In genomic region chr12:79514680-79515079, GRCm38 (mm10) we compare ENCODE assay signal across 18 mouse cellular contexts.
DNase-seq lines count a peak whose midpoint lies in the region; ATAC-seq and TF ChIP-seq lines count a peak whose summit lies in the region.
"Had no signal": no experiment of that assay in that cellular context is flagged by ENCODE, and none has a peak within 500 bp of the region (broad histone marks: within the 10 kb centered on the region; RNA-seq: fewer than 3 reads in every experiment).

No protein-coding gene starts in this region.

- no peak for ATAC-seq in heart, embryonic 13.5 days (ENCODE audit: extremely low read depth, insufficient number of reproducible peaks, low FRiP score, low TSS enrichment)
- ATAC-seq in lung, embryonic 14.5 days (ENCODE audit: insufficient read depth) = no peak
- no peak for ATAC-seq in stomach, embryonic 16.5 days (ENCODE audit: insufficient read depth, low FRiP score)
- no peak for ATAC-seq in forebrain, embryonic 13.5 days
- ATAC-seq: midbrain, embryonic 15.5 days had no signal

- no peak for DNase-seq in heart, adult 2 months
- DNase-seq in lung, embryonic 14.5 days = no peak
- DNase-seq in lung, adult 2 months = no peak
- peak; percentile 88 for DNase-seq in fibroblast of lung, adult 2 months (ENCODE audit: low read depth)
- no peak for DNase-seq in spleen, postnatal 14 days (ENCODE audit: low spot score in 2 of 2)
- DNase-seq: cerebellum, adult 9-10 months; gastrocnemius, postnatal 36 days; heart, postnatal 14 days; thymus, postnatal 4 days had no signal

- H3K4me1 ChIP-seq in heart, embryonic 13.5 days = peaks cover 22% of the 10 kb centered on the region
- H3K4me1 ChIP-seq in heart, adult 2 months (ENCODE audit: control insufficient read depth, insufficient read depth, low read length) = peaks cover 4% of the 10 kb centered on the region
- H3K4me1 ChIP-seq in lung, embryonic 14.5 days (ENCODE audit: insufficient read depth) = peaks cover 21% of the 10 kb centered on the region
- peaks cover 9% of the 10 kb centered on the region for H3K4me1 ChIP-seq in lung, adult 2 months (ENCODE audit: control insufficient read depth, insufficient read depth, low read length)
- H3K4me1 ChIP-seq in stomach, embryonic 16.5 days (ENCODE audit: control insufficient read depth, insufficient read depth, low read length) = peaks cover 17% of the 10 kb centered on the region
- peaks cover 22% of the 10 kb centered on the region for H3K4me1 ChIP-seq in forebrain, embryonic 13.5 days

- H3K4me3 ChIP-seq in heart, embryonic 13.5 days = no peak overlapping the region
- no peak overlapping the region for H3K4me3 ChIP-seq in heart, adult 2 months
- no peak overlapping the region for H3K4me3 ChIP-seq in lung, embryonic 14.5 days (ENCODE audit: low read depth, low read length)
- no peak overlapping the region for H3K4me3 ChIP-seq in lung, adult 2 months (replicated peaks; ENCODE audit: extremely low read depth, low read depth, low read length)
- H3K4me3 ChIP-seq in stomach, embryonic 16.5 days (replicated peaks; ENCODE audit: low read length) = no peak overlapping the region
- H3K4me3 ChIP-seq in forebrain, embryonic 13.5 days = no peak overlapping the region
- H3K4me3 ChIP-seq: embryonic facial prominence, embryonic 13.5 days; forebrain, embryonic 12.5 days; heart, embryonic 10.5 days; hindbrain, embryonic 13.5 days; midbrain, embryonic 15.5 days had no signal

- no peak overlapping the region for H3K9ac ChIP-seq in heart, embryonic 13.5 days
- H3K9ac ChIP-seq in heart, adult 2 months (ENCODE audit: low read depth, low read length) = no peak overlapping the region
- H3K9ac ChIP-seq in lung, embryonic 14.5 days = no peak overlapping the region
- no peak overlapping the region for H3K9ac ChIP-seq in stomach, embryonic 16.5 days (ENCODE audit: low read length)
- H3K9ac ChIP-seq in forebrain, embryonic 13.5 days = no peak overlapping the region
- H3K9ac ChIP-seq: embryonic facial prominence, embryonic 13.5 days; forebrain, embryonic 12.5 days; hindbrain, embryonic 13.5 days; midbrain, embryonic 15.5 days had no signal

- no peaks in the 10 kb centered on the region for H3K27me3 ChIP-seq in heart, embryonic 13.5 days (replicated peaks)
- H3K27me3 ChIP-seq in heart, adult 2 months (ENCODE audit: control insufficient read depth, insufficient read depth, low read length) = no peaks in the 10 kb centered on the region
- no peaks in the 10 kb centered on the region for H3K27me3 ChIP-seq in lung, embryonic 14.5 days (ENCODE audit: insufficient read depth, low read length)
- H3K27me3 ChIP-seq in stomach, embryonic 16.5 days (ENCODE audit: control insufficient read depth, insufficient read depth, low read length) = no peaks in the 10 kb centered on the region
- no peaks in the 10 kb centered on the region for H3K27me3 ChIP-seq in forebrain, embryonic 13.5 days
- H3K27me3 ChIP-seq: embryonic facial prominence, embryonic 13.5 days; forebrain, embryonic 12.5 days; hindbrain, embryonic 13.5 days; midbrain, embryonic 15.5 days had no signal

- 90% methylated on average over 3 of the region's 3 CpGs for WGBS in heart, embryonic 13.5 days
- WGBS in heart, adult 2 months = 83% methylated on average over 3 of the region's 3 CpGs
- WGBS in lung, embryonic 14.5 days = 89% methylated on average over 3 of the region's 3 CpGs
- WGBS in lung, adult 2 months = 66% methylated on average over 3 of the region's 3 CpGs
- WGBS in stomach, embryonic 16.5 days = 94% methylated on average over 3 of the region's 3 CpGs
- 96% methylated on average over 3 of the region's 3 CpGs for WGBS in forebrain, embryonic 13.5 days

- H3K36me3 ChIP-seq in heart, embryonic 13.5 days = no peaks in the 10 kb centered on the region
- H3K36me3 ChIP-seq in heart, adult 2 months (ENCODE audit: control insufficient read depth, insufficient read depth, low read length) = no peaks in the 10 kb centered on the region
- no peaks in the 10 kb centered on the region for H3K36me3 ChIP-seq in lung, embryonic 14.5 days (ENCODE audit: insufficient read depth)
- H3K36me3 ChIP-seq in stomach, embryonic 16.5 days (ENCODE audit: control insufficient read depth, insufficient read depth, low read length) = no peaks in the 10 kb centered on the region
- H3K36me3 ChIP-seq in forebrain, embryonic 13.5 days (ENCODE audit: poor library complexity, severe bottlenecking) = no peaks in the 10 kb centered on the region
- H3K36me3 ChIP-seq: embryonic facial prominence, embryonic 13.5 days; forebrain, embryonic 12.5 days; heart, embryonic 10.5 days; hindbrain, embryonic 13.5 days; midbrain, embryonic 15.5 days had no signal

- intact Hi-C loops in heart, adult 2 months (cut with DNase I) = no loop called here

- H3K27ac ChIP-seq in heart, embryonic 13.5 days (replicated peaks) = peak overlapping the region; percentile 10; the same call in 1 of the 2 replicates
- no peak overlapping the region for H3K27ac ChIP-seq in heart, adult 2 months
- peak overlapping the region; percentile 85 for H3K27ac ChIP-seq in lung, embryonic 14.5 days (ENCODE audit: low read depth)
- H3K27ac ChIP-seq in stomach, embryonic 16.5 days (ENCODE audit: low read length) = peak overlapping the region; percentile 77
- H3K27ac ChIP-seq in forebrain, embryonic 13.5 days = no peak overlapping the region
- H3K27ac ChIP-seq: forebrain, embryonic 12.5 days; heart, embryonic 10.5 days; hindbrain, embryonic 13.5 days; midbrain, embryonic 15.5 days had no signal

- H3K9me3 ChIP-seq in heart, embryonic 13.5 days = no peaks in the 10 kb centered on the region
- H3K9me3 ChIP-seq in lung, embryonic 14.5 days (ENCODE audit: low read depth, low read length) = no peaks in the 10 kb centered on the region
- H3K9me3 ChIP-seq in stomach, embryonic 16.5 days (replicated peaks; ENCODE audit: control insufficient read depth, low read length) = no peaks in the 10 kb centered on the region
- no peaks in the 10 kb centered on the region for H3K9me3 ChIP-seq in forebrain, embryonic 13.5 days (replicated peaks)
- H3K9me3 ChIP-seq: embryonic facial prominence, embryonic 13.5 days; forebrain, embryonic 12.5 days; heart, embryonic 10.5 days; hindbrain, embryonic 13.5 days; midbrain, embryonic 15.5 days had no signal

- H3K79me2 ChIP-seq in heart, adult 2 months (replicated peaks; ENCODE audit: control insufficient read depth, insufficient read depth, low read length) = no peaks in the 10 kb centered on the region

- H3K4me2 ChIP-seq in heart, embryonic 13.5 days = no peak overlapping the region
- H3K4me2 ChIP-seq in lung, embryonic 14.5 days = no peak overlapping the region
- H3K4me2 ChIP-seq in stomach, embryonic 16.5 days (ENCODE audit: low read depth, low read length) = no peak overlapping the region
- no peak overlapping the region for H3K4me2 ChIP-seq in forebrain, embryonic 13.5 days
- H3K4me2 ChIP-seq: embryonic facial prominence, embryonic 13.5 days; forebrain, embryonic 12.5 days; hindbrain, embryonic 13.5 days; liver, embryonic 11.5 days; midbrain, embryonic 15.5 days had no signal

- TF ChIP-seq EP300 in heart, adult 2 months (IDR thresholded peaks at IDR 0.05; ENCODE audit: insufficient read depth, low read depth, low read length) = no peak

- no peak for TF ChIP-seq POLR2A in heart, adult 2 months (IDR thresholded peaks at IDR 0.05; ENCODE audit: insufficient read depth, low read depth, low read length)
- TF ChIP-seq POLR2A in lung, adult 2 months (IDR thresholded peaks at IDR 0.05; ENCODE audit: borderline replicate concordance, extremely low read depth, low read depth, low read length) = no peak

- no peak for TF ChIP-seq CTCF in heart, adult 2 months (IDR thresholded peaks at IDR 0.05)
- TF ChIP-seq CTCF in lung, embryonic 14.5 days (IDR thresholded peaks at IDR 0.05; ENCODE audit: low read depth) = no peak
- TF ChIP-seq CTCF in lung, adult 2 months (IDR thresholded peaks at IDR 0.05; ENCODE audit: insufficient read depth, low read length) = no peak

Comparison
In these comparisons a context has a peak if more than half of its experiments do, and no peak if none do; other contexts are left out.
1. H3K27ac ChIP-seq: peak in heart, embryonic 13.5 days (single experiment), lung, embryonic 14.5 days (single experiment) and stomach, embryonic 16.5 days (single experiment); none in heart, adult 2 months (single experiment) and forebrain, embryonic 13.5 days (single experiment).